Mouse (Mus musculus) lung, adult 18-20 months (tissue): ENCODE results near the gene Oxsr1.

ENCODE experiments used
- DNase-seq, 2 experiments: peaks; one replicate each; pipeline ENCODE4 v3.0.0; 2022; ENCODE audit warnings: mixed read lengths in 2 of 2

Oxsr1 gene

GRCm38 (mm10) chr9:119212996-119213395 lies 109.2 kb downstream of the Oxsr1 start:
- DNase-seq: no peak

DNA sequence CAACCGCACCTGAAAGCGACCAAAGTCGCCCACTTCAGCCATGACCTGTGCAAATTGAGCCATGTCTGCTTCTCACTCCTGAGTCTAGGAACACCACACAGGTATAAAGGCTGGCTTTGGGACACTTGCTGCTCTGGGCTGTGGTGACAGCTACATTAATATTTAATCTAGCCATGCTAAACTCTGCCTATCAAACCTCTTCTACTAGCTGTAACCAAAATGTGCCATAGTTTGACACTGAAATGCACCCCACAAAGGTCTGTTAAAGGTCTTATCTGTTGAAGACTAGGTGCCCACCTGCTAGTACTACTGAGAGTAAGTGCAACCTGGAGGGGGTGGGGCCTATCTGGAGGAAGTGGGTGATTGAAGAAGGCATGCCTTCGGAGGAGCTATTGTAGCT lies 113.2 kb downstream of the Oxsr1 start, which contains the start of gene Slc22a13:
Gene Slc22a13, minus strand, starts transcription at position 101 of the 400 bp plus-strand sequence.
- DNase-seq: no peak

DNA sequence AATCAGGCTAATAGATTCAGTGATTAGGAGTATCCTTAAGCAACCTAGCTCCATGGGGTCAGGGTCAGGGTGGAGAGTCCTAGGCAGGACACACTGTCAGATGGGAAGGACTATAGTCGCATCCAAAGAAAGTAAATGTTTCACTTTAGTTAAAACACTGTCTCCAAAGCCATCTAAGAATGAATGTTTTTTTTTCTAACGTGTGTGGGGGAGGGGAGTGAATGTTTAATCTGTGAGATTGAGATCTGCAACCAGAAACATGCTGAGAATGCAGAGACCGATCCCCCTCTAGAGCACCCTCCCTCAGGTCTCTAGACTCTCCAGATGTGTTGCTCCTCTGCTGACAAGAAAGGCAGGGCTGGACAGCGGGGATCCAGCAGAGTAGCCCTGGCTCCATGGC lies 115.1 kb downstream of the Oxsr1 start:
- DNase-seq: no peak

- DNase-seq: no peak
These were observed 115.6 kb downstream of the Oxsr1 start for GRCm38 (mm10) chr9:119206666-119207065.

- DNase-seq: no peak
These were observed 116.5 kb downstream of the Oxsr1 start for GRCm38 (mm10) chr9:119205756-119206155.

DNA sequence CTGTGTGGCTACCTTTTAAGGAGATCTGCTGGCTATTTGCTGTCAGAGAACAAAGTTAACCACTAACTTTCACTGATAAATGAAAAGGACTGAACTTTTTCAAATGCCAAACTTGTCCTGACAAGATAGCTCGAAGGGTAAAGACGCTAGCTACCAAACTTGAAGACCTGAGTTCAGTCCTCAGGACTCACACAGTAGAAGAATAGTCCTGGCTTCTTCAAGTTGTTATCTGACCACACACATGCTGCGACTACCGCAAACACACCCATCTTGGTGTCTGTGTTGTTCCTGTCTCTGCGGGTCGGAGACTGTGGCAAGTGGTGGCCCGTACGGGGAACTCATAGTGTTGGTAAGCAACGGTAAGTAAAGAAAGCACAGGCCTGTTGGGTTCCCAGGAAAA lies 118.6 kb downstream of the Oxsr1 start:
- DNase-seq: no peak

GRCm38 (mm10) chr9:119201653-119202052 lies 120.6 kb downstream of the Oxsr1 start:
- DNase-seq: no peak

- no peak for DNase-seq
These were observed 122.9 kb downstream of the Oxsr1 start for GRCm38 (mm10) chr9:119199151-119199861.

GRCm38 (mm10) chr9:119192202-119192990 lies 129.8 kb downstream of the Oxsr1 start:
- peak; percentile 57 to 63 for DNase-seq
